ENCODE assay signal across 9 mouse cellular contexts in the genomic region with DNA sequence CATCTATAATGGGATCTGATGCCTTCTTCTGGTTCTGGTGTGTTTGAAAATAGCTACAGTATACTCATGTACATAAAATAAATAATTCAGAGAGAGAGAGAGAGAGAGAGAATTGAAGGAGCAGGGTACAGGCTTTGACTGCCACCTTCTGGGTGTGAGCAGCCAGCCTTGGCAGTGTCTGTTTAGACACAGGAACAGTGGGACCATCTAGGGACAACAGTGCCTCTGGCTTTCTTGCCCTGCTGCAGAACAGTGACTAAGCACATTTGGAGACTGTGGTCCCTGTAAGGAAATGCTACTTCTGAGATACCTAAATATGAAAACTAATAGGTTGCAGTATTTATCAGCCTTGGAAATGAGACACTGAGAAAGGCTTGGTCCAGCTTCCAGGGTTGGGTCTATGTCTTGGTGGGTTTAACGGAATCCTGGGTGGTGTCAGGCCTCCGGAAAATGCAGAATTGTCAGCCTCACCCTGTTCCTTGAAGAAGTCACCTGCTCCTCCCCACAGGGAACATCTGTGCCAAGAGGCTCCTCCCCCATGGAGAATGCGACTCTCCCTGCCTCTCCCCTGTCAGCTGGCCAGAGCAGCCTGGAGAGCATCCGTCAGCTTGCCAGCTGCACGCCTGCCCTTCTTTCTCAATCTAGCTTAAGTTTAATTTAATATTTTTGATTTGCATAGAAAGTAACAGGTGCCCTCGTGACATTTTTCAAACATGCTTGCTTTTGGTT. TPM values are rescaled to one million over a fixed set of nuclear protein-coding genes. Genes with fewer than 3 reads are reported as not detected.
DNase-seq lines count a peak whose midpoint lies in the region; ATAC-seq and TF ChIP-seq lines count a peak whose summit lies in the region.
"Had no signal": no experiment of that assay in that cellular context is flagged by ENCODE, and none has a peak within 500 bp of the region (broad histone marks: within the 10 kb centered on the region; RNA-seq: fewer than 3 reads in every experiment).

No protein-coding gene starts in this region.

- H3K36me3 ChIP-seq in kidney, postnatal 0 days (ENCODE audit: insufficient read depth, low read length), result no peaks in the 10 kb centered on the region
- no peaks in the 10 kb centered on the region for H3K36me3 ChIP-seq in kidney, embryonic 15.5 days

- no peak overlapping the region for H3K4me3 ChIP-seq in kidney, postnatal 0 days (replicated peaks; ENCODE audit: low read depth, low read length)
- no peak overlapping the region for H3K4me3 ChIP-seq in kidney, embryonic 15.5 days (replicated peaks)

- WGBS in kidney, postnatal 0 days, result 33% methylated on average over 6 of the region's 6 CpGs
- 42% methylated on average over 6 of the region's 6 CpGs for WGBS in kidney, embryonic 15.5 days

- peaks cover 8% of the 10 kb centered on the region; the same call in 1 of the 2 replicates for H3K4me1 ChIP-seq in kidney, postnatal 0 days (replicated peaks; ENCODE audit: insufficient read depth, low read length)
- H3K4me1 ChIP-seq in kidney, embryonic 15.5 days, result peaks cover 8% of the 10 kb centered on the region

- no peak for DNase-seq in kidney, postnatal 0 days (ENCODE audit: low spot score)
- peak; percentile 92 for DNase-seq in R1 (ENCODE audit: low read depth, low spot score)
- peak; percentile 49 to 67 for DNase-seq in heart, adult 9 months (ENCODE audit: low spot score in 2 of 2)
- peak; percentile 56 for DNase-seq in lung, postnatal 10 days
- DNase-seq in Muller cell, postnatal 12 days (ENCODE audit: inconsistent ontology term), result no peak
- DNase-seq in yolk sac, embryonic 10.5 days (ENCODE audit: low spot score), result no peak
- no peak for DNase-seq in cerebellum, adult 11-12 months
- DNase-seq: layer of hippocampus, postnatal 36 days had no signal

- no peaks in the 10 kb centered on the region for H3K27me3 ChIP-seq in kidney, postnatal 0 days (ENCODE audit: insufficient read depth, low read length)
- H3K27me3 ChIP-seq in kidney, embryonic 15.5 days, result 0 out of 2 replicates have a peak, but pooled peaks cover 4% of the 10 kb centered on the region

- no peak overlapping the region for H3K9ac ChIP-seq in kidney, postnatal 0 days (ENCODE audit: low read depth, low read length)
- H3K9ac ChIP-seq in kidney, embryonic 15.5 days, result no peak overlapping the region

- no peak overlapping the region for H3K4me2 ChIP-seq in kidney, postnatal 0 days (ENCODE audit: low read length)
- H3K4me2 ChIP-seq in kidney, embryonic 15.5 days, result no peak overlapping the region

- no peak overlapping the region for H3K27ac ChIP-seq in kidney, postnatal 0 days
- H3K27ac ChIP-seq in kidney, embryonic 15.5 days, result no peak overlapping the region

- TF ChIP-seq CTCF in kidney, postnatal 0 days (IDR thresholded peaks at IDR 0.05; ENCODE audit: low read depth), result peak; percentile 44; the same call in 1 of the 2 replicates

- no peaks in the 10 kb centered on the region for H3K9me3 ChIP-seq in kidney, postnatal 0 days (replicated peaks; ENCODE audit: low read length)
- H3K9me3 ChIP-seq in kidney, embryonic 15.5 days (replicated peaks), result no peaks in the 10 kb centered on the region

- ATAC-seq in kidney, postnatal 0 days (replicated peaks; ENCODE audit: low FRiP score, low read depth), result no peak
- no peak for ATAC-seq in kidney, embryonic 15.5 days (replicated peaks; ENCODE audit: low FRiP score)

RNA-seq across cellular contexts. Expression of a gene that starts 8.4 kb away (rescaled TPM):
- polyA plus RNA-seq in kidney, postnatal 0 days (2015; fragmentation: Nextera tagmentation; extraction: Ambion mirVana), result 25.6 and 26.8 TPM in 2 replicates
- polyA plus RNA-seq in kidney, embryonic 15.5 days (2015; fragmentation: Nextera tagmentation; extraction: Ambion mirVana), result 19.3 and 21.3 TPM in 2 replicates

RNA-seq across cellular contexts. Expression of a gene that starts 45.2 kb away (rescaled TPM):
- not detected in 2 replicates for polyA plus RNA-seq in kidney, postnatal 0 days (2015; fragmentation: Nextera tagmentation; extraction: Ambion mirVana)
- polyA plus RNA-seq in kidney, embryonic 15.5 days (2015; fragmentation: Nextera tagmentation; extraction: Ambion mirVana), result 0.48 and 1.4 TPM in 2 replicates

RNA-seq across cellular contexts. Expression of a gene that starts 49.8 kb away (rescaled TPM):
- 447 and 473 TPM in 2 replicates for polyA plus RNA-seq in kidney, postnatal 0 days (2015; fragmentation: Nextera tagmentation; extraction: Ambion mirVana)
- polyA plus RNA-seq in kidney, embryonic 15.5 days (2015; fragmentation: Nextera tagmentation; extraction: Ambion mirVana), result 299 and 302 TPM in 2 replicates

Comparison
In these comparisons a context has a peak if more than half of its experiments do, and no peak if none do; other contexts are left out.
1. DNase-seq: peak in R1 (single experiment), heart, adult 9 months (2 of 2) and lung, postnatal 10 days (single experiment); none in kidney, postnatal 0 days (single experiment), Muller cell, postnatal 12 days (single experiment), yolk sac, embryonic 10.5 days (single experiment) and cerebellum, adult 11-12 months (single experiment).